Comparison of ENCODE assay signal across 16 mouse cellular contexts in genomic region chr1:90245533-90245932, GRCm38 (mm10). TPM values are rescaled to one million over a fixed set of nuclear protein-coding genes. Genes with fewer than 3 reads are reported as not detected.
A peak's percentile ranks its signal among the peaks of the same experiment; 100 is the strongest.
DNase-seq lines count a peak whose midpoint lies in the region; ATAC-seq and TF ChIP-seq lines count a peak whose summit lies in the region.
"Had no signal": no experiment of that assay in that cellular context is flagged by ENCODE, and none has a peak within 500 bp of the region (broad histone marks: within the 10 kb centered on the region; RNA-seq: fewer than 3 reads in every experiment).

No protein-coding gene starts in this region.

- H3K4me1 ChIP-seq in hindbrain, embryonic 11.5 days (replicated peaks; ENCODE audit: control insufficient read depth, insufficient read depth, low read length): peaks cover 5% of the 10 kb centered on the region
- 0 out of 2 replicates have a peak, but pooled peaks cover 4% of the 10 kb centered on the region for H3K4me1 ChIP-seq in hindbrain, embryonic 14.5 days (replicated peaks; ENCODE audit: control insufficient read depth, insufficient read depth, low read length)
- H3K4me1 ChIP-seq in neural tube, embryonic 12.5 days: peaks cover 21% of the 10 kb centered on the region
- 0 out of 2 replicates have a peak, but pooled peaks cover 5% of the 10 kb centered on the region for H3K4me1 ChIP-seq in neural tube, embryonic 15.5 days
- H3K4me1 ChIP-seq in liver, embryonic 11.5 days (replicated peaks; ENCODE audit: control insufficient read depth, insufficient read depth, low read length): peaks cover 43% of the 10 kb centered on the region
- no peaks in the 10 kb centered on the region for H3K4me1 ChIP-seq in stomach, postnatal 0 days (replicated peaks; ENCODE audit: control insufficient read depth, insufficient read depth)

- TF ChIP-seq CTCF in stomach, postnatal 0 days (IDR thresholded peaks at IDR 0.05; ENCODE audit: low read depth): peak; percentile 57

- no peaks in the 10 kb centered on the region for H3K27me3 ChIP-seq in hindbrain, embryonic 11.5 days (ENCODE audit: control insufficient read depth, insufficient read depth, low read length)
- no peaks in the 10 kb centered on the region for H3K27me3 ChIP-seq in hindbrain, embryonic 14.5 days (ENCODE audit: control insufficient read depth, insufficient read depth, low read length)
- no peaks in the 10 kb centered on the region for H3K27me3 ChIP-seq in neural tube, embryonic 12.5 days (replicated peaks)
- no peaks in the 10 kb centered on the region for H3K27me3 ChIP-seq in neural tube, embryonic 15.5 days (replicated peaks)
- 0 out of 2 replicates have a peak, but pooled peaks cover 3% of the 10 kb centered on the region for H3K27me3 ChIP-seq in liver, embryonic 11.5 days (replicated peaks; ENCODE audit: control insufficient read depth, insufficient read depth, low read length)
- no peaks in the 10 kb centered on the region for H3K27me3 ChIP-seq in stomach, postnatal 0 days (ENCODE audit: control insufficient read depth, insufficient read depth, low read length)
- H3K27me3 ChIP-seq: limb, embryonic 13.5 days had no signal

- H3K9me3 ChIP-seq in hindbrain, embryonic 11.5 days (ENCODE audit: control insufficient read depth, low read length): no peaks in the 10 kb centered on the region
- H3K9me3 ChIP-seq in hindbrain, embryonic 14.5 days (ENCODE audit: control insufficient read depth, low read length): no peaks in the 10 kb centered on the region
- H3K9me3 ChIP-seq in neural tube, embryonic 12.5 days: no peaks in the 10 kb centered on the region
- H3K9me3 ChIP-seq in neural tube, embryonic 15.5 days (replicated peaks): no peaks in the 10 kb centered on the region
- no peaks in the 10 kb centered on the region for H3K9me3 ChIP-seq in liver, embryonic 11.5 days (ENCODE audit: control insufficient read depth, low read length)
- H3K9me3 ChIP-seq in stomach, postnatal 0 days (ENCODE audit: control insufficient read depth, low read length): no peaks in the 10 kb centered on the region
- H3K9me3 ChIP-seq: limb, embryonic 13.5 days had no signal

- H3K9ac ChIP-seq in hindbrain, embryonic 11.5 days (ENCODE audit: low read depth, low read length): no peak overlapping the region
- no peak overlapping the region for H3K9ac ChIP-seq in hindbrain, embryonic 14.5 days
- H3K9ac ChIP-seq in neural tube, embryonic 12.5 days: no peak overlapping the region
- no peak overlapping the region for H3K9ac ChIP-seq in neural tube, embryonic 15.5 days (replicated peaks)
- H3K9ac ChIP-seq in liver, embryonic 11.5 days (ENCODE audit: low read depth, low read length): no peak overlapping the region
- no peak overlapping the region for H3K9ac ChIP-seq in stomach, postnatal 0 days (ENCODE audit: low read length)
- H3K9ac ChIP-seq: limb, embryonic 13.5 days had no signal

- no peaks in the 10 kb centered on the region for H3K36me3 ChIP-seq in hindbrain, embryonic 11.5 days (ENCODE audit: control insufficient read depth, insufficient read depth, low read length)
- no peaks in the 10 kb centered on the region for H3K36me3 ChIP-seq in hindbrain, embryonic 14.5 days (replicated peaks; ENCODE audit: control insufficient read depth, insufficient read depth)
- no peaks in the 10 kb centered on the region for H3K36me3 ChIP-seq in neural tube, embryonic 12.5 days
- H3K36me3 ChIP-seq in neural tube, embryonic 15.5 days: no peaks in the 10 kb centered on the region
- no peaks in the 10 kb centered on the region for H3K36me3 ChIP-seq in liver, embryonic 11.5 days (ENCODE audit: control insufficient read depth, insufficient read depth, low read length)
- no peaks in the 10 kb centered on the region for H3K36me3 ChIP-seq in stomach, postnatal 0 days (ENCODE audit: control insufficient read depth, insufficient read depth, low read length)
- H3K36me3 ChIP-seq: G1E; limb, embryonic 13.5 days had no signal

- H3K27ac ChIP-seq in hindbrain, embryonic 11.5 days (ENCODE audit: low read depth, low read length): 0 out of 2 replicates have a peak overlapping the region, but pooled peaks have one; percentile 27
- no peak overlapping the region for H3K27ac ChIP-seq in hindbrain, embryonic 14.5 days
- H3K27ac ChIP-seq in neural tube, embryonic 12.5 days: no peak overlapping the region
- H3K27ac ChIP-seq in neural tube, embryonic 15.5 days (replicated peaks): no peak overlapping the region
- H3K27ac ChIP-seq in liver, embryonic 11.5 days (ENCODE audit: low read depth, low read length): peak overlapping the region; percentile 71; the same call in 1 of the 2 replicates
- H3K27ac ChIP-seq in stomach, postnatal 0 days (replicated peaks): no peak overlapping the region
- H3K27ac ChIP-seq: limb, embryonic 13.5 days had no signal

- no peak for TF ChIP-seq EP300 in stomach, postnatal 0 days (optimal IDR thresholded peaks at IDR 0.05)

- H3K4me3 ChIP-seq in hindbrain, embryonic 11.5 days (ENCODE audit: low read depth, low read length): no peak overlapping the region
- no peak overlapping the region for H3K4me3 ChIP-seq in hindbrain, embryonic 14.5 days (replicated peaks; ENCODE audit: low read length)
- H3K4me3 ChIP-seq in neural tube, embryonic 12.5 days: no peak overlapping the region
- H3K4me3 ChIP-seq in neural tube, embryonic 15.5 days (replicated peaks): no peak overlapping the region
- no peak overlapping the region for H3K4me3 ChIP-seq in liver, embryonic 11.5 days (ENCODE audit: low read depth, low read length)
- no peak overlapping the region for H3K4me3 ChIP-seq in stomach, postnatal 0 days (ENCODE audit: low read depth, low read length)
- H3K4me3 ChIP-seq: limb, embryonic 13.5 days had no signal

- 74% methylated on average over 7 of the region's 7 CpGs for WGBS in hindbrain, embryonic 11.5 days
- 81% methylated on average over 7 of the region's 7 CpGs for WGBS in hindbrain, embryonic 14.5 days
- 90% methylated on average over 7 of the region's 7 CpGs for WGBS in neural tube, embryonic 12.5 days
- 86% methylated on average over 7 of the region's 7 CpGs for WGBS in neural tube, embryonic 15.5 days
- WGBS in liver, embryonic 11.5 days: 79% methylated on average over 7 of the region's 7 CpGs
- 86% methylated on average over 7 of the region's 7 CpGs for WGBS in stomach, postnatal 0 days

- H3K4me2 ChIP-seq in hindbrain, embryonic 11.5 days (replicated peaks; ENCODE audit: low read depth, low read length): no peak overlapping the region
- H3K4me2 ChIP-seq in hindbrain, embryonic 14.5 days (replicated peaks): no peak overlapping the region
- H3K4me2 ChIP-seq in neural tube, embryonic 12.5 days (replicated peaks): no peak overlapping the region
- H3K4me2 ChIP-seq in neural tube, embryonic 15.5 days: no peak overlapping the region
- no peak overlapping the region for H3K4me2 ChIP-seq in liver, embryonic 11.5 days
- no peak overlapping the region for H3K4me2 ChIP-seq in stomach, postnatal 0 days (replicated peaks; ENCODE audit: low read depth)
- H3K4me2 ChIP-seq: limb, embryonic 13.5 days had no signal

- no peak for DNase-seq in hindbrain, embryonic 11.5 days (ENCODE audit: low spot score)
- DNase-seq in hindbrain, embryonic 14.5 days (ENCODE audit: low spot score): no peak
- no peak for DNase-seq in liver, embryonic 11.5 days (ENCODE audit: low spot score)
- DNase-seq in stomach, postnatal 0 days (ENCODE audit: low spot score): no peak
- DNase-seq in adrenal gland, adult 18-20 months (ENCODE audit: low spot score in 2 of 2): no peak
- DNase-seq: kidney, adult 9 months; layer of hippocampus, adult 9-11 months; right cerebral cortex, postnatal 14 days had no signal

- no peak for ATAC-seq in hindbrain, embryonic 11.5 days (ENCODE audit: low FRiP score)
- ATAC-seq in hindbrain, embryonic 14.5 days (ENCODE audit: low FRiP score): no peak
- 0 out of 2 replicates have a peak, but pooled peaks have one; percentile 13 for ATAC-seq in neural tube, embryonic 12.5 days (ENCODE audit: low FRiP score, low read depth)
- no peak for ATAC-seq in neural tube, embryonic 15.5 days (ENCODE audit: low FRiP score)
- no peak for ATAC-seq in liver, embryonic 11.5 days (replicated peaks; ENCODE audit: low FRiP score)
- no peak for ATAC-seq in stomach, postnatal 0 days (ENCODE audit: low FRiP score, low TSS enrichment)
- ATAC-seq: activated CD4-positive, CD25-positive, alpha-beta regulatory T cell, adult 4 months; forebrain, embryonic 14.5 days had no signal

RNA-seq across cellular contexts. Expression of gene Ackr3, which starts 41.8 kb away (rescaled TPM):
- 25.7 and 29.6 TPM in 2 replicates for polyA plus RNA-seq in hindbrain, embryonic 11.5 days (2014; fragmentation: Nextera tagmentation; extraction: Ambion mirVana)
- 10.3 and 11.1 TPM in 2 replicates for polyA plus RNA-seq in hindbrain, embryonic 14.5 days (2014; fragmentation: Nextera tagmentation; extraction: Ambion mirVana)
- polyA plus RNA-seq in neural tube, embryonic 12.5 days (2016; fragmentation: Nextera tagmentation; extraction: Ambion mirVana): 34.0 and 38.0 TPM in 2 replicates
- 7.5 and 7.7 TPM in 2 replicates for polyA plus RNA-seq in neural tube, embryonic 15.5 days (2015; fragmentation: Nextera tagmentation; extraction: Ambion mirVana)
- polyA plus RNA-seq in liver, embryonic 11.5 days (2014; fragmentation: Nextera tagmentation; extraction: Ambion mirVana): 22.3 and 22.8 TPM in 2 replicates
- polyA plus RNA-seq in stomach, postnatal 0 days (2015; fragmentation: Nextera tagmentation; extraction: Ambion mirVana): 14.6 and 15.6 TPM in 2 replicates
- 100 to 1,000 TPM in 1 of 2 experiments, 10 to 100 TPM in 1; 60.6 to 157 TPM for total RNA-seq in adrenal gland, adult 18-20 months (2021)
- total RNA-seq: granulocyte monocyte progenitor cell, adult 5-6 weeks; megakaryocyte, adult 5-6 weeks had no signal
- polyA plus RNA-seq: G1E had no signal

Comparison
In these comparisons a context has a peak if more than half of its experiments do, and no peak if none do; other contexts are left out.
1. H3K27ac ChIP-seq: peak in hindbrain, embryonic 11.5 days (single experiment) and liver, embryonic 11.5 days (single experiment); none in hindbrain, embryonic 14.5 days (single experiment), neural tube, embryonic 12.5 days (single experiment), neural tube, embryonic 15.5 days (single experiment) and stomach, postnatal 0 days (single experiment).